Comparison of ENCODE assay signal across 21 mouse cellular contexts in genomic region chr14:59692164-59692563, GRCm38 (mm10).
DNase-seq lines count a peak whose midpoint lies in the region; ATAC-seq and TF ChIP-seq lines count a peak whose summit lies in the region.
"Had no signal": no experiment of that assay in that cellular context is flagged by ENCODE, and none has a peak within 500 bp of the region (broad histone marks: within the 10 kb centered on the region; RNA-seq: fewer than 3 reads in every experiment).

No protein-coding gene starts in this region.

- no peak for TF ChIP-seq POLR2A in kidney, adult 2 months (IDR thresholded peaks at IDR 0.05; ENCODE audit: low read depth, low read length)

- no peaks in the 10 kb centered on the region for H3K27me3 ChIP-seq in kidney, adult 2 months (replicated peaks; ENCODE audit: control insufficient read depth, insufficient read depth, low read length)
- no peaks in the 10 kb centered on the region for H3K27me3 ChIP-seq in liver, postnatal 0 days (ENCODE audit: insufficient read depth, low read length)
- H3K27me3 ChIP-seq in liver, embryonic 11.5 days (replicated peaks; ENCODE audit: control insufficient read depth, insufficient read depth, low read length) = no peaks in the 10 kb centered on the region; the same call in 1 of the 2 replicates
- no peaks in the 10 kb centered on the region for H3K27me3 ChIP-seq in lung, embryonic 16.5 days (ENCODE audit: control insufficient read depth, insufficient read depth, low read depth, low read length)
- H3K27me3 ChIP-seq: embryonic facial prominence, embryonic 12.5 days; forebrain, embryonic 13.5 days; heart, embryonic 13.5 days; liver, embryonic 15.5 days had no signal

- no peak for TF ChIP-seq CTCF in kidney, adult 2 months (conservative IDR thresholded peaks at IDR 0.05; ENCODE audit: insufficient read depth, insufficient read length, low read depth, low read length)
- no peak for TF ChIP-seq CTCF in liver, postnatal 0 days (IDR thresholded peaks at IDR 0.05; ENCODE audit: low read depth)

- peak; percentile 84 for ATAC-seq in liver, postnatal 0 days
- ATAC-seq in liver, embryonic 11.5 days (replicated peaks; ENCODE audit: low FRiP score) = no peak
- peak; percentile 60 for ATAC-seq in lung, embryonic 16.5 days (ENCODE audit: low read depth)
- peak; percentile 19; the same call in 1 of the 2 replicates for ATAC-seq in megakaryocyte, adult 5-6 weeks (ENCODE audit: poor library complexity, severe bottlenecking)
- ATAC-seq: forebrain, embryonic 13.5 days had no signal

- TF ChIP-seq EP300 in liver, postnatal 0 days (IDR thresholded peaks at IDR 0.05; ENCODE audit: low read depth) = no peak

- peak; percentile 3 for DNase-seq in kidney, adult 2 months
- DNase-seq in kidney, adult 11 months = no peak
- DNase-seq in liver, postnatal 0 days = peak; percentile 16
- no peak for DNase-seq in liver, embryonic 11.5 days (ENCODE audit: low spot score)
- no peak for DNase-seq in left cerebral cortex, adult 11 months (ENCODE audit: low spot score)
- DNase-seq in urinary bladder, postnatal 14 days (ENCODE audit: low spot score) = no peak
- DNase-seq: cerebellum, adult 18-20 months; cerebellum, postnatal 14 days; heart, adult 18-20 months; heart, postnatal 36 days; midbrain, embryonic 14.5 days had no signal

- no peak overlapping the region for H3K4me3 ChIP-seq in kidney, adult 2 months (ENCODE audit: insufficient read depth, low read depth, low read length)
- no peak overlapping the region for H3K4me3 ChIP-seq in liver, postnatal 0 days (ENCODE audit: low read depth, low read length)
- H3K4me3 ChIP-seq in liver, embryonic 11.5 days (ENCODE audit: low read depth, low read length) = no peak overlapping the region
- no peak overlapping the region for H3K4me3 ChIP-seq in lung, embryonic 16.5 days (ENCODE audit: low read length)
- H3K4me3 ChIP-seq: embryonic facial prominence, embryonic 12.5 days; erythroblast, embryonic 14.5 days; forebrain, embryonic 13.5 days; heart, embryonic 13.5 days; limb, embryonic 12.5 days; liver, embryonic 15.5 days; megakaryocyte, embryonic 14.5 days had no signal

- no peak overlapping the region for H3K27ac ChIP-seq in kidney, adult 2 months (ENCODE audit: insufficient read depth, low read depth, low read length)
- H3K27ac ChIP-seq in liver, postnatal 0 days (ENCODE audit: low read depth) = no peak overlapping the region
- H3K27ac ChIP-seq in liver, embryonic 11.5 days (ENCODE audit: low read depth, low read length) = no peak overlapping the region
- H3K27ac ChIP-seq in lung, embryonic 16.5 days (ENCODE audit: low read length) = no peak overlapping the region
- H3K27ac ChIP-seq: embryonic facial prominence, embryonic 12.5 days; forebrain, embryonic 13.5 days; heart, embryonic 13.5 days; hindbrain, embryonic 14.5 days; limb, embryonic 12.5 days; liver, embryonic 15.5 days had no signal

- H3K4me2 ChIP-seq in liver, postnatal 0 days (ENCODE audit: low read depth, low read length) = no peak overlapping the region
- no peak overlapping the region for H3K4me2 ChIP-seq in liver, embryonic 11.5 days
- H3K4me2 ChIP-seq in lung, embryonic 16.5 days (ENCODE audit: low read depth, low read length) = no peak overlapping the region
- H3K4me2 ChIP-seq: embryonic facial prominence, embryonic 12.5 days; forebrain, embryonic 13.5 days; heart, embryonic 13.5 days; hindbrain, embryonic 14.5 days; limb, embryonic 12.5 days; liver, embryonic 15.5 days had no signal

- WGBS in kidney, adult 2 months = 71% methylated on average over 6 of the region's 6 CpGs
- 63% methylated on average over 6 of the region's 6 CpGs for whole genome bisulfite sequencing in liver, postnatal 0 days (ENCODE audit: insufficient replicate concordance)
- WGBS in liver, embryonic 11.5 days = 77% methylated on average over 6 of the region's 6 CpGs
- 56% methylated on average over 6 of the region's 6 CpGs for WGBS in lung, embryonic 16.5 days

- no peaks in the 10 kb centered on the region for H3K9me3 ChIP-seq in liver, postnatal 0 days (ENCODE audit: low read length)
- H3K9me3 ChIP-seq in liver, embryonic 11.5 days (ENCODE audit: control insufficient read depth, low read length) = no peaks in the 10 kb centered on the region
- no peaks in the 10 kb centered on the region for H3K9me3 ChIP-seq in lung, embryonic 16.5 days (ENCODE audit: control insufficient read depth, low read length)
- H3K9me3 ChIP-seq: embryonic facial prominence, embryonic 12.5 days; forebrain, embryonic 13.5 days; heart, embryonic 13.5 days; limb, embryonic 12.5 days; liver, embryonic 15.5 days; megakaryocyte, embryonic 14.5 days had no signal

- H3K36me3 ChIP-seq in kidney, adult 2 months (ENCODE audit: control insufficient read depth, insufficient read depth, low read length) = no peaks in the 10 kb centered on the region
- H3K36me3 ChIP-seq in liver, postnatal 0 days (replicated peaks; ENCODE audit: insufficient read depth, low read length) = no peaks in the 10 kb centered on the region
- H3K36me3 ChIP-seq in liver, embryonic 11.5 days (ENCODE audit: control insufficient read depth, insufficient read depth, low read length) = no peaks in the 10 kb centered on the region
- H3K36me3 ChIP-seq in lung, embryonic 16.5 days (ENCODE audit: control insufficient read depth, insufficient read depth, low read length) = no peaks in the 10 kb centered on the region
- H3K36me3 ChIP-seq: embryonic facial prominence, embryonic 12.5 days; heart, embryonic 13.5 days; limb, embryonic 12.5 days; liver, embryonic 15.5 days had no signal

- no peak overlapping the region for H3K9ac ChIP-seq in liver, postnatal 0 days (replicated peaks)
- H3K9ac ChIP-seq in liver, embryonic 11.5 days (ENCODE audit: low read depth, low read length) = no peak overlapping the region
- no peak overlapping the region for H3K9ac ChIP-seq in lung, embryonic 16.5 days (ENCODE audit: low read length)
- H3K9ac ChIP-seq: embryonic facial prominence, embryonic 12.5 days; forebrain, embryonic 13.5 days; heart, embryonic 13.5 days; hindbrain, embryonic 14.5 days; limb, embryonic 12.5 days; liver, embryonic 15.5 days had no signal

- no peaks in the 10 kb centered on the region for H3K4me1 ChIP-seq in kidney, adult 2 months (ENCODE audit: control insufficient read depth, insufficient read depth, low read length)
- H3K4me1 ChIP-seq in liver, postnatal 0 days (ENCODE audit: insufficient read depth) = peaks cover 15% of the 10 kb centered on the region
- H3K4me1 ChIP-seq in liver, embryonic 11.5 days (replicated peaks; ENCODE audit: control insufficient read depth, insufficient read depth, low read length) = peaks cover 5% of the 10 kb centered on the region
- H3K4me1 ChIP-seq in lung, embryonic 16.5 days (replicated peaks; ENCODE audit: control insufficient read depth, insufficient read depth, low read length) = peaks cover 5% of the 10 kb centered on the region; the same call in 1 of the 2 replicates
- H3K4me1 ChIP-seq: forebrain, embryonic 13.5 days had no signal

Comparison
In these comparisons a context has a peak if more than half of its experiments do, and no peak if none do; other contexts are left out.
1. DNase-seq: peak in kidney, adult 2 months (single experiment) and liver, postnatal 0 days (single experiment); none in kidney, adult 11 months (single experiment), liver, embryonic 11.5 days (single experiment), left cerebral cortex, adult 11 months (single experiment) and urinary bladder, postnatal 14 days (single experiment).